Mouse (Mus musculus) MEL (cell line): ENCODE measurements around the gene Fam129a. TPM values are rescaled to one million over a fixed set of nuclear protein-coding genes. Genes with fewer than 3 reads are reported as not detected.
"Not testable (repeated sequence)": the region's sequence is repeated elsewhere in the genome, so short reads cannot be mapped to it uniquely, and the experiment has no call there.

ENCODE experiments used
- DNase-seq: peaks from one replicate; pipeline ENCODE4 v3.0.0; 2011; ENCODE audit warnings: low read depth, low spot score
- H3K27ac ChIP-seq: 2 replicates; pipeline ENCODE4 v1.5.1; 2012; ENCODE audit warnings: low read depth, mild to moderate bottlenecking, control low read depth, low read length, moderate library complexity; ENCODE audit not compliant: control insufficient read depth
- H3K27me3 ChIP-seq, 2 experiments: fragments of 150-350 bp in 1 of 2; sonication (generic) in 1 of 2; 2 replicates each; pipeline ENCODE4 v1.6.1; 2012; ENCODE audit warnings: low read length in 2 of 2, mild to moderate bottlenecking in 2 of 2, improper control_type of control experiment in 1 of 2, moderate library complexity in 1 of 2; ENCODE audit not compliant: insufficient read depth in 2 of 2, control insufficient read depth in 1 of 2
- H3K36me3 ChIP-seq, 2 experiments: 2 replicates each; pipeline ENCODE4 v1.6.1; 2012 to 2014; ENCODE audit warnings: low read length in 2 of 2, improper control_type of control experiment in 1 of 2, inconsistent platforms in 1 of 2, mild to moderate bottlenecking in 1 of 2; ENCODE audit not compliant: insufficient read depth in 2 of 2, control insufficient read depth in 1 of 2
- H3K4me1 ChIP-seq, 2 experiments: fragments of 150-350 bp in 1 of 2; sonication (generic) in 1 of 2; 2 replicates each; pipeline ENCODE4 v1.6.1; 2012; ENCODE audit warnings: low read length in 2 of 2, improper control_type of control experiment in 1 of 2, mild to moderate bottlenecking in 1 of 2; ENCODE audit not compliant: insufficient read depth in 2 of 2, control insufficient read depth in 1 of 2
- H3K4me3 ChIP-seq, 2 experiments: fragments of 150-350 bp in 1 of 2; sonication (generic) in 1 of 2; 2 replicates each; pipeline ENCODE4 v1.5.1; 2012; ENCODE audit warnings: low read depth in 2 of 2, low read length in 2 of 2, mild to moderate bottlenecking in 2 of 2, moderate library complexity in 2 of 2, control low read depth in 1 of 2, improper control_type of control experiment in 1 of 2; ENCODE audit not compliant: control insufficient read depth in 1 of 2, insufficient read depth in 1 of 2
- H3K79me2 ChIP-seq: 2 replicates; pipeline ENCODE4 v1.6.1; 2012; ENCODE audit warnings: mild to moderate bottlenecking, low read length, moderate library complexity; ENCODE audit not compliant: control insufficient read depth, poor library complexity, insufficient read depth
- H3K9ac ChIP-seq: 2 replicates; pipeline ENCODE4 v1.6.1; 2012; ENCODE audit warnings: low read depth, mild to moderate bottlenecking, control low read depth, low read length, moderate library complexity; ENCODE audit not compliant: control insufficient read depth, poor library complexity, severe bottlenecking
- H3K9me3 ChIP-seq: fragments of 150-350 bp; sonication (generic); replicated peaks from 2 replicates; pipeline ENCODE4 v1.6.1; 2012; ENCODE audit warnings: mild to moderate bottlenecking, low read length, improper control_type of control experiment, moderate library complexity; ENCODE audit not compliant: insufficient read depth
- CHD1 ChIP-seq: IDR thresholded peaks from 2 replicates; pipeline ENCODE4 v1.6.1; 2012; ENCODE audit warnings: low read depth, mild to moderate bottlenecking, inconsistent platforms, low read length, improper control_type of control experiment
- CHD2 ChIP-seq: IDR thresholded peaks from 2 replicates; pipeline ENCODE4 v1.6.1; 2011; ENCODE audit warnings: low read length, improper control_type of control experiment
- CTCF ChIP-seq, 3 experiments: IDR thresholded peaks in 2 of 3; conservative IDR thresholded peaks in 1 of 3; 2 replicates each; pipeline ENCODE4 v1.5.1; 2011 to 2012; ENCODE audit warnings: low read length in 3 of 3, low read depth in 2 of 3, mild to moderate bottlenecking in 2 of 3, improper control_type of control experiment in 1 of 3, inconsistent platforms in 1 of 3, mixed read lengths in 1 of 3, moderate library complexity in 1 of 3; ENCODE audit not compliant: control insufficient read depth in 1 of 3, insufficient read depth in 1 of 3, poor library complexity in 1 of 3, severe bottlenecking in 1 of 3
- E2F4 ChIP-seq: IDR thresholded peaks from 2 replicates; pipeline ENCODE4 v1.6.1; 2011; ENCODE audit warnings: low read depth, low read length, improper control_type of control experiment, borderline replicate concordance
- EP300 ChIP-seq, 2 experiments: IDR thresholded peaks; 2 replicates each; pipeline ENCODE4 v1.6.1; 2011; ENCODE audit warnings: improper control_type of control experiment in 2 of 2, low read length in 2 of 2, low read depth in 1 of 2, mild to moderate bottlenecking in 1 of 2
- HCFC1 ChIP-seq: IDR thresholded peaks from 2 replicates; pipeline ENCODE4 v1.6.1; 2012; ENCODE audit warnings: low read depth, mild to moderate bottlenecking, inconsistent platforms, low read length, improper control_type of control experiment, moderate library complexity
- JUND ChIP-seq: IDR thresholded peaks from 2 replicates; pipeline ENCODE4 v1.6.1; 2011; ENCODE audit warnings: low read depth, mild to moderate bottlenecking, improper control_type of control experiment, low read length
- MAFK ChIP-seq: IDR thresholded peaks from 2 replicates; pipeline ENCODE4 v1.6.1; 2011; ENCODE audit warnings: low read depth, mild to moderate bottlenecking, low read length, improper control_type of control experiment, borderline replicate concordance
- MAX ChIP-seq: IDR thresholded peaks from 2 replicates; pipeline ENCODE4 v1.6.1; 2011; ENCODE audit warnings: low read length, improper control_type of control experiment
- MAZ ChIP-seq: IDR thresholded peaks from 2 replicates; pipeline ENCODE4 v1.6.1; 2012; ENCODE audit warnings: low read depth, mild to moderate bottlenecking, inconsistent platforms, low read length, improper control_type of control experiment
- MXI1 ChIP-seq: IDR thresholded peaks from 2 replicates; pipeline ENCODE4 v1.6.1; 2011; ENCODE audit warnings: mild to moderate bottlenecking, low read depth, low read length, improper control_type of control experiment
- MYC ChIP-seq: IDR thresholded peaks from 2 replicates; pipeline ENCODE4 v1.6.1; 2011; ENCODE audit warnings: low read depth, mild to moderate bottlenecking, low read length, improper control_type of control experiment, moderate library complexity
- NELFE ChIP-seq: IDR thresholded peaks from 2 replicates; pipeline ENCODE4 v1.6.1; 2011; ENCODE audit warnings: low read depth, low read length, improper control_type of control experiment
- POLR2A ChIP-seq, 2 experiments: IDR thresholded peaks; 2 replicates each; pipeline ENCODE4 v1.6.1; 2011 to 2012; ENCODE audit warnings: low read length in 2 of 2, mild to moderate bottlenecking in 2 of 2, control low read depth in 1 of 2, improper control_type of control experiment in 1 of 2, low read depth in 1 of 2, moderate library complexity in 1 of 2; ENCODE audit not compliant: control insufficient read depth in 1 of 2, insufficient read depth in 1 of 2, poor library complexity in 1 of 2
- RCOR1 ChIP-seq: IDR thresholded peaks from 2 replicates; pipeline ENCODE4 v1.6.1; 2012; ENCODE audit warnings: low read depth, mild to moderate bottlenecking, inconsistent platforms, low read length, improper control_type of control experiment
- TCF12 ChIP-seq: IDR thresholded peaks from 2 replicates; pipeline ENCODE4 v1.6.1; 2014; ENCODE audit warnings: low read depth, mild to moderate bottlenecking, inconsistent platforms, low read length, improper control_type of control experiment, moderate library complexity
- USF2 ChIP-seq, 2 experiments: IDR thresholded peaks; 2 replicates each; pipeline ENCODE4 v1.6.1; 2011 to 2012; ENCODE audit warnings: improper control_type of control experiment in 2 of 2, low read length in 2 of 2, borderline replicate concordance in 1 of 2, inconsistent platforms in 1 of 2, low read depth in 1 of 2, mild to moderate bottlenecking in 1 of 2; ENCODE audit not compliant: insufficient read depth in 1 of 2
- ZC3H11A ChIP-seq: IDR thresholded peaks from 2 replicates; pipeline ENCODE4 v1.6.1; 2012; ENCODE audit warnings: low read depth, mild to moderate bottlenecking, inconsistent platforms, low read length, improper control_type of control experiment
- ZMIZ1 ChIP-seq: IDR thresholded peaks from 2 replicates; pipeline ENCODE4 v1.6.1; 2012; ENCODE audit warnings: low read depth, mild to moderate bottlenecking, inconsistent platforms, low read length, improper control_type of control experiment, moderate library complexity
- ZNF384 ChIP-seq: IDR thresholded peaks from 2 replicates; pipeline ENCODE4 v1.6.1; 2012; ENCODE audit warnings: low read depth, mild to moderate bottlenecking, inconsistent platforms, low read length, improper control_type of control experiment
- polyA plus RNA-seq, 2 experiments: library from polyadenylated mRNA; stranded (reverse) in 1 of 2; unstranded in 1 of 2; fragments of >175 nt in 1 of 2; fragments of >200 nt in 1 of 2; gene quantifications; 2 replicates each; pipeline versions ENCODE4 v1.2.1 to v1.2.4; 2012; ENCODE audit warnings: low replicate concordance in 2 of 2, low read depth in 1 of 2; ENCODE audit not compliant: insufficient read length in 2 of 2, insufficient read depth in 1 of 2, missing spikeins in 1 of 2
- total RNA-seq: library from RNA; depleted of rRNA; stranded (reverse); fragments of 300-350 nt; gene quantifications from 2 replicates; pipeline ENCODE4 v1.2.3, GENCODE M21; 2012

The Fam129a gene
- total and polyA plus RNA-seq, 3 experiments = 3.1 to 67.5 (median 8.8) TPM

- no peak overlapping the region for H3K27ac ChIP-seq
Measured at GRCm38 (mm10) chr1:151690061-151690460, 119.1 kb downstream of the Fam129a start.

GRCm38 (mm10) chr1:151690583-151691193, 119.7 kb downstream of the Fam129a start:
- H3K9ac ChIP-seq = no peak overlapping the region
- no peaks in the 10 kb centered on the region for H3K9me3 ChIP-seq
- no peaks in the 10 kb centered on the region; a peak in 1 of 4 replicates for H3K36me3 ChIP-seq
- H3K4me1 ChIP-seq = no peaks in the 10 kb centered on the region
- no peaks in the 10 kb centered on the region for H3K79me2 ChIP-seq
- TF ChIP-seq NELFE (no peak), ZC3H11A (no peak), E2F4 (no peak), USF2 (IDR thresholded peaks at IDR 0.05; ENCODE audit: borderline replicate concordance in 1 of 2, insufficient read depth in 1 of 2, low read depth in 1 of 2, low read length in 2 of 2) (no peak), MAX (no peak), EP300 (IDR thresholded peaks at IDR 0.05; ENCODE audit: low read depth in 1 of 2, low read length in 2 of 2) (no peak), HCFC1 (no peak), JUND (no peak), POLR2A (IDR thresholded peaks at IDR 0.05; ENCODE audit: control insufficient read depth in 1 of 2, insufficient read depth in 1 of 2, low read depth in 1 of 2, low read length in 2 of 2, poor library complexity in 1 of 2) (no peak)
- H3K27me3 ChIP-seq = no peaks in the 10 kb centered on the region
- H3K27ac ChIP-seq = no peak overlapping the region
- no peak overlapping the region for H3K4me3 ChIP-seq
- no peak for DNase-seq

More at GRCm38 (mm10) chr1:151690061-151690460, 119.1 kb downstream of the Fam129a start:
- TF ChIP-seq MYC (no peak), RCOR1 (no peak), NELFE (no peak), MAZ (no peak), MXI1 (no peak), CTCF (IDR thresholded peaks at IDR 0.05 in 2 of 3, conservative IDR thresholded peaks at IDR 0.05 in 1 of 3; ENCODE audit: control insufficient read depth in 1 of 3, insufficient read depth in 1 of 3, low read depth in 2 of 3, low read length in 3 of 3, poor library complexity in 1 of 3, severe bottlenecking in 1 of 3) (no peak), E2F4 (no peak), HCFC1 (no peak), CHD2 (no peak), TCF12 (no peak), ZMIZ1 (no peak), MAFK (no peak), CHD1 (no peak), ZC3H11A (no peak), POLR2A (IDR thresholded peaks at IDR 0.05; ENCODE audit: control insufficient read depth in 1 of 2, insufficient read depth in 1 of 2, low read depth in 1 of 2, low read length in 2 of 2, poor library complexity in 1 of 2) (no peak), ZNF384 (no peak)
- Histone ChIP-seq H3K4me3 (no peak overlapping the region), H3K9me3 (no peaks in the 10 kb centered on the region), H3K9ac (no peak overlapping the region), H3K4me1 (no peaks in the 10 kb centered on the region), H3K27me3 (no peaks in the 10 kb centered on the region), H3K79me2 (no peaks in the 10 kb centered on the region), H3K36me3 (no peaks in the 10 kb centered on the region; a peak in 1 of 4 replicates)
- DNase-seq = no peak

GRCm38 (mm10) chr1:151692867-151693266, 121.9 kb downstream of the Fam129a start:
- not testable (repeated sequence) for H3K9me3 ChIP-seq, H3K4me3 ChIP-seq, H3K79me2 ChIP-seq, H3K4me1 ChIP-seq, H3K27ac ChIP-seq, H3K9ac ChIP-seq, H3K36me3 ChIP-seq, DNase-seq, H3K27me3 ChIP-seq
